Comparison of ENCODE assay signal across 9 mouse cellular contexts in genomic region chr7:122189484-122189883, GRCm38 (mm10). TPM values are rescaled to one million over a fixed set of nuclear protein-coding genes. Genes with fewer than 3 reads are reported as not detected.
DNase-seq lines count a peak whose midpoint lies in the region; ATAC-seq lines count a peak whose summit lies in the region.
"Had no signal": no experiment of that assay in that cellular context is flagged by ENCODE, and none has a peak within 500 bp of the region (broad histone marks: within the 10 kb centered on the region; RNA-seq: fewer than 3 reads in every experiment).

No protein-coding gene starts in this region.

- peak; percentile 79 for DNase-seq in hindbrain, embryonic 11.5 days (ENCODE audit: low spot score)
- peak; percentile 68 for DNase-seq in 416B (ENCODE audit: low read depth)
- peak; percentile 58 for DNase-seq in c-Kit-positive CD71-negative TER-119-negative erythroid progenitor cells, embryonic 14.5 days (ENCODE audit: low read depth)
- DNase-seq in kidney, postnatal 14 days, result peak; percentile 33
- DNase-seq in retina, adult 2 months (ENCODE audit: low read depth, low spot score), result peak; percentile 39

- no peak overlapping the region for H3K27ac ChIP-seq in hindbrain, embryonic 11.5 days (ENCODE audit: low read depth, low read length)
- H3K27ac ChIP-seq in hindbrain, embryonic 13.5 days, result no peak overlapping the region

- H3K4me1 ChIP-seq in hindbrain, embryonic 11.5 days (replicated peaks; ENCODE audit: control insufficient read depth, insufficient read depth, low read length), result no peaks in the 10 kb centered on the region
- 0 out of 2 replicates have a peak, but pooled peaks cover 4% of the 10 kb centered on the region for H3K4me1 ChIP-seq in hindbrain, embryonic 13.5 days (replicated peaks)

- H3K9me3 ChIP-seq in hindbrain, embryonic 11.5 days (ENCODE audit: control insufficient read depth, low read length), result no peaks in the 10 kb centered on the region
- peaks cover 4% of the 10 kb centered on the region; the same call in 1 of the 2 replicates for H3K9me3 ChIP-seq in hindbrain, embryonic 13.5 days

- H3K36me3 ChIP-seq in hindbrain, embryonic 11.5 days (ENCODE audit: control insufficient read depth, insufficient read depth, low read length), result no peaks in the 10 kb centered on the region
- no peaks in the 10 kb centered on the region for H3K36me3 ChIP-seq in hindbrain, embryonic 13.5 days

- no peak overlapping the region for H3K4me3 ChIP-seq in hindbrain, embryonic 11.5 days (ENCODE audit: low read depth, low read length)
- H3K4me3 ChIP-seq in hindbrain, embryonic 13.5 days, result no peak overlapping the region
- H3K4me3 ChIP-seq: myocyte had no signal

- 27% methylated on average over 7 of the region's 7 CpGs for whole genome bisulfite sequencing in hindbrain, embryonic 11.5 days
- 33% methylated on average over 7 of the region's 7 CpGs for WGBS in hindbrain, embryonic 13.5 days

- H3K27me3 ChIP-seq in hindbrain, embryonic 11.5 days (ENCODE audit: control insufficient read depth, insufficient read depth, low read length), result no peaks in the 10 kb centered on the region
- H3K27me3 ChIP-seq in hindbrain, embryonic 13.5 days, result 0 out of 2 replicates have a peak, but pooled peaks cover 4% of the 10 kb centered on the region

- no peak overlapping the region for H3K4me2 ChIP-seq in hindbrain, embryonic 11.5 days (replicated peaks; ENCODE audit: low read depth, low read length)
- H3K4me2 ChIP-seq in hindbrain, embryonic 13.5 days, result no peak overlapping the region

- no peak for ATAC-seq in hindbrain, embryonic 11.5 days (ENCODE audit: low FRiP score)
- ATAC-seq in hindbrain, embryonic 13.5 days (ENCODE audit: low FRiP score), result no peak
- peak; percentile 57 for ATAC-seq in CD4-positive, CD25-positive, alpha-beta regulatory T cell, adult 4 months

- H3K9ac ChIP-seq in hindbrain, embryonic 11.5 days (ENCODE audit: low read depth, low read length), result no peak overlapping the region
- H3K9ac ChIP-seq in hindbrain, embryonic 13.5 days, result no peak overlapping the region

RNA-seq across cellular contexts. Expression of gene Ern2, which starts 3.5 kb away (rescaled TPM):
- 0.07 and 0.19 TPM in 2 replicates for polyA plus RNA-seq in hindbrain, embryonic 11.5 days (2014; fragmentation: Nextera tagmentation; extraction: Ambion mirVana)
- 0.97 and 1.1 TPM in 2 replicates for polyA plus RNA-seq in hindbrain, embryonic 13.5 days (2015; fragmentation: Nextera tagmentation; extraction: Ambion mirVana)
- under 1 TPM in 1 of 2 experiments, not detected in 1; 0.11 TPM for polyA plus RNA-seq in CD4-positive, CD25-positive, alpha-beta regulatory T cell, adult 4 months (2017; shearing (Covaris generic))
- polyA plus RNA-seq: heart, embryonic 14.5 days; myocyte had no signal

RNA-seq across cellular contexts. Expression of gene Chp2, which starts 29.8 kb away (rescaled TPM):
- 0.11 and 0.14 TPM in 2 replicates for polyA plus RNA-seq in hindbrain, embryonic 11.5 days (2014; fragmentation: Nextera tagmentation; extraction: Ambion mirVana)
- polyA plus RNA-seq in hindbrain, embryonic 13.5 days (2015; fragmentation: Nextera tagmentation; extraction: Ambion mirVana), result 1.2 and 1.4 TPM in 2 replicates
- polyA plus RNA-seq in CD4-positive, CD25-positive, alpha-beta regulatory T cell, adult 4 months (2017; shearing (Covaris generic)), result not detected
- polyA plus RNA-seq: myocyte had no signal

RNA-seq across cellular contexts. Expression of gene Plk1, which starts 30.2 kb away (rescaled TPM):
- 84.4 and 101 TPM in 2 replicates for polyA plus RNA-seq in hindbrain, embryonic 11.5 days (2014; fragmentation: Nextera tagmentation; extraction: Ambion mirVana)
- 27.1 and 32.8 TPM in 2 replicates for polyA plus RNA-seq in hindbrain, embryonic 13.5 days (2015; fragmentation: Nextera tagmentation; extraction: Ambion mirVana)
- 10 to 100 TPM in 1 of 2 experiments, 1 to 10 TPM in 1; 5.3 to 17.9 TPM for polyA plus RNA-seq in CD4-positive, CD25-positive, alpha-beta regulatory T cell, adult 4 months (2017; shearing (Covaris generic))

RNA-seq across cellular contexts. Expression of gene Dctn5, which starts 56.6 kb away (rescaled TPM):
- polyA plus RNA-seq in hindbrain, embryonic 11.5 days (2014; fragmentation: Nextera tagmentation; extraction: Ambion mirVana), result 143 and 144 TPM in 2 replicates
- polyA plus RNA-seq in hindbrain, embryonic 13.5 days (2015; fragmentation: Nextera tagmentation; extraction: Ambion mirVana), result 162 TPM in 2 replicates
- polyA plus RNA-seq in CD4-positive, CD25-positive, alpha-beta regulatory T cell, adult 4 months (2017; shearing (Covaris generic)), result 100 to 1,000 TPM in 1 of 2 experiments, 10 to 100 TPM in 1; 97.3 to 118 TPM

RNA-seq across cellular contexts. Expression of gene Palb2, which starts 56.7 kb away (rescaled TPM):
- 14.6 and 20.9 TPM in 2 replicates for polyA plus RNA-seq in hindbrain, embryonic 11.5 days (2014; fragmentation: Nextera tagmentation; extraction: Ambion mirVana)
- polyA plus RNA-seq in hindbrain, embryonic 13.5 days (2015; fragmentation: Nextera tagmentation; extraction: Ambion mirVana), result 5.7 and 8.7 TPM in 2 replicates
- 10 to 100 TPM in 1 of 2 experiments, 1 to 10 TPM in 1; 10.0 to 12.7 TPM for polyA plus RNA-seq in CD4-positive, CD25-positive, alpha-beta regulatory T cell, adult 4 months (2017; shearing (Covaris generic))
